Mouse (Mus musculus) liver, postnatal 0 days (tissue): ENCODE measurements around the gene Galnt10.

Experiments
- CTCF ChIP-seq: sonication (generic); IDR thresholded peaks from 2 replicates; pipeline ENCODE4 v1.5.1; 2016; ENCODE audit warnings: antibody characterized with exemption, low read depth
- EP300 ChIP-seq: IDR thresholded peaks from 2 replicates; pipeline ENCODE4 v1.6.1; 2016; ENCODE audit warnings: antibody characterized with exemption, low read depth, mild to moderate bottlenecking

- TF ChIP-seq CTCF (peak; percentile 74), EP300 (no peak)
These were observed 27.5 kb upstream of the Galnt10 start for GRCm38 (mm10) chr11:57617526-57618264.
